Mouse (Mus musculus) heart, embryonic 16.5 days (tissue): ENCODE measurements around the gene Slc6a19. TPM values are rescaled to one million over a fixed set of nuclear protein-coding genes. Genes with fewer than 3 reads are reported as not detected.

Experiments used
- polyA plus RNA-seq: library from polyadenylated mRNA; unstranded; fragments of >200 nt; fragmentation: Nextera tagmentation; extraction: Ambion mirVana; gene quantifications from 2 replicates; pipeline ENCODE4 v1.2.1, GENCODE M21; 2015

Gene Slc6a19
- polyA plus RNA-seq, 1 experiment from 2014 or later: 0.50 TPM

Other genes starting within 250 kb of the Slc6a19 start
- gene Lpcat1, start 237.7 kb downstream of the Slc6a19 start, polyA plus RNA-seq: 17.4 and 24.0 TPM in 2 replicates
- 0.11 TPM in 1 of 2 replicates, not detected in the other for gene Slc6a3, start 168.1 kb downstream of the Slc6a19 start, polyA plus RNA-seq
- 98.8 and 106 TPM in 2 replicates for gene Clptm1l, start 100.9 kb downstream of the Slc6a19 start, polyA plus RNA-seq
- 1.7 and 2.7 TPM in 2 replicates for gene Tert, start 78.0 kb downstream of the Slc6a19 start, polyA plus RNA-seq
- not detected in 2 replicates for gene Slc6a18, start 26.8 kb downstream of the Slc6a19 start, polyA plus RNA-seq
- gene Slc12a7, start 28.2 kb upstream of the Slc6a19 start, polyA plus RNA-seq: 42.1 and 46.9 TPM in 2 replicates
- 3.0 and 3.7 TPM in 2 replicates for gene Nkd2, start 142.8 kb upstream of the Slc6a19 start, polyA plus RNA-seq
- 25.1 and 27.3 TPM in 2 replicates for gene Trip13, start 232.9 kb upstream of the Slc6a19 start, polyA plus RNA-seq
- gene Brd9, start 232.9 kb upstream of the Slc6a19 start, polyA plus RNA-seq: 36.4 and 38.1 TPM in 2 replicates